Mouse (Mus musculus) liver, embryonic 14.5 days (tissue): Measurements from ENCODE around the gene Etfa. TPM values are rescaled to one million over a fixed set of nuclear protein-coding genes. Genes with fewer than 3 reads are reported as not detected.

Experiments used
- ATAC-seq: fragments of 200-750 bp; cut with Nextera tagmentation; 2 replicates; pipeline ENCODE4 v1.8.0; 2017; ENCODE audit warnings: moderate number of reproducible peaks, mild to moderate bottlenecking, moderate library complexity; ENCODE audit not compliant: insufficient read depth
- DNase-seq, 3 experiments: peaks; one replicate each; pipeline ENCODE4 v3.0.0-alpha.2; 2012 to 2013; ENCODE audit warnings: low read depth in 3 of 3, low spot score in 3 of 3
- H3K27ac ChIP-seq: fragments of 300-500 bp; sonication (generic); 2 replicates; pipeline ENCODE4 v1.5.1; 2014; ENCODE audit warnings: moderate library complexity, mild to moderate bottlenecking, control low read depth, inconsistent platforms
- H3K27me3 ChIP-seq: fragments of 300-500 bp; sonication (generic); 2 replicates; pipeline ENCODE4 v1.6.1; 2014; ENCODE audit warnings: mild to moderate bottlenecking, low read length, moderate library complexity; ENCODE audit not compliant: control insufficient read depth, insufficient read depth
- H3K36me3 ChIP-seq: fragments of 300-500 bp; sonication (generic); replicated peaks from 2 replicates; pipeline ENCODE4 v1.6.1; 2014; ENCODE audit warnings: low read depth; ENCODE audit not compliant: control insufficient read depth, insufficient read depth
- H3K4me1 ChIP-seq, 2 experiments: fragments of 200-500 bp in 1 of 2; fragments of 300-500 bp in 1 of 2; sonication (generic) in 1 of 2; replicated peaks; 2 replicates each; pipeline ENCODE4 v1.6.1; 2012 to 2014; ENCODE audit warnings: antibody characterized with exemption in 1 of 2, inconsistent platforms in 1 of 2, low read length in 1 of 2; ENCODE audit not compliant: control insufficient read depth in 2 of 2, insufficient read depth in 2 of 2
- H3K4me2 ChIP-seq: fragments of 300-500 bp; sonication (generic); 2 replicates; pipeline ENCODE4 v1.6.1; 2014; ENCODE audit warnings: low read depth, mild to moderate bottlenecking, control low read depth, moderate library complexity
- H3K4me3 ChIP-seq, 2 experiments: fragments of 200-500 bp in 1 of 2; fragments of 300-500 bp in 1 of 2; sonication (generic) in 1 of 2; 2 replicates each; pipeline ENCODE4 v1.5.1; 2012 to 2014; ENCODE audit warnings: low read depth in 2 of 2, low read length in 2 of 2, mild to moderate bottlenecking in 2 of 2, control low read depth in 1 of 2, inconsistent platforms in 1 of 2, moderate library complexity in 1 of 2; ENCODE audit not compliant: insufficient read depth in 1 of 2
- H3K9ac ChIP-seq: fragments of 300-500 bp; sonication (generic); replicated peaks from 2 replicates; pipeline ENCODE4 v1.6.1; 2014; ENCODE audit warnings: mild to moderate bottlenecking, control low read depth, moderate library complexity
- H3K9me3 ChIP-seq: fragments of 300-500 bp; sonication (generic); 2 replicates; pipeline ENCODE4 v1.6.1; 2016; ENCODE audit warnings: low read length, mixed read lengths; ENCODE audit not compliant: control insufficient read depth
- CTCF ChIP-seq: IDR thresholded peaks from 2 replicates; pipeline ENCODE4 v1.5.1; 2016; ENCODE audit warnings: antibody characterized with exemption, low read depth, control low read depth
- EP300 ChIP-seq: IDR thresholded peaks from 2 replicates; pipeline ENCODE4 v1.6.1; 2016; ENCODE audit warnings: antibody characterized with exemption, low read depth
- WGBS: fragments of 180-500 bp; shearing (Covaris S2); extraction: QIAGEN DNeasy Blood & Tissue Kit; methylation state at CpG from one replicate; pipeline ENCODE4 v1.1.7; 2014; ENCODE audit not compliant: insufficient replicate concordance; 5-methylcytosine and 5-hydroxymethylcytosine counted together
- polyA plus RNA-seq, 2 experiments: library from polyadenylated mRNA; depleted of rRNA in 1 of 2; stranded (reverse) in 1 of 2; unstranded in 1 of 2; fragments of >200 nt; fragmentation: Nextera tagmentation in 1 of 2; extraction: Ambion mirVana in 1 of 2; gene quantifications; 2 replicates each; pipeline versions ENCODE4 v1.2.1 to v1.2.3; 2012 to 2014

The Etfa gene
- polyA plus RNA-seq, 2 experiments, result 87.6 to 181 TPM

GRCm38 (mm10) chr9:55546176-55547010 lies 34.4 kb upstream of the Etfa start:
- WGBS, result 3% methylated on average over 62 of the region's 63 CpGs
- TF ChIP-seq CTCF, result no peak
- TF ChIP-seq EP300, result no peak
- ATAC-seq (peak; percentile 68), DNase-seq (peak in 1 of 3 experiments; percentile 7)
- H3K36me3 ChIP-seq, result no peaks in the 10 kb centered on the region
- peaks cover 80% of the 10 kb centered on the region for H3K27me3 ChIP-seq
- H3K27ac ChIP-seq, result no peak overlapping the region
- H3K4me3 ChIP-seq, result peak overlapping the region in 1 of 2 experiments; percentile 31; a peak in 2 of 4 replicates
- H3K9ac ChIP-seq, result no peak overlapping the region
- H3K4me2 ChIP-seq, result peak overlapping the region; percentile 43
- H3K9me3 ChIP-seq, result peaks cover 5% of the 10 kb centered on the region
- no peaks in the 10 kb centered on the region for H3K4me1 ChIP-seq

DNA sequence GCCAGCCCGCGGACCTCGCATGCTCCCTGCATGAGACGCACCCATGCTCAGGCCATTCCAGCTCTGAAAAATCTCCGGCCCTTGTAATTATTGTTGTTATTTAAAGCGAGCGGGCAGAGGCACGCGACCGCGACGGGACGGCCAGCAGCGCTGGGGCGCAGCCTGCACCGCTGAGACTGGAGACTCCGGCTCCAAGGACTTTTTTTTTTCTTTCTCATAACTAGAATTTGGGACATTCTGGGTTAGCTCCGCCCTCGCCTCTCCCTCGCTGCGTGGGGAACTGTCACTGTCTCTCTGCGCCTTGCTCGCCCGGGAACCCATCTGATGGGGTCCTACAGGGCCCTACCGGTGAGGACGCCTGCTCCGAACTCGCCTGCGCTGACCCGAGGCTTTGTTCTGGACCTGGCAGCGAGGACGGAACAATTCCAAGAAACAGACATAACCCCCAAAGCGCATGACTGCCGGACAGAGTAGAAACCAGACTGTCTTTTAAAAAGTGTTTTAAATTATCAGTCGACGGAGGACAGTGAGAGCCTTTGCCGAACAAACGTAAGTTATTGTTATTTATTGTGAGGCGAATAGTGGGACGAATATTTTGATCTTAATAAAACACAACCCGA lies 33.6 kb upstream of the Etfa start:
- no peaks in the 10 kb centered on the region for H3K4me1 ChIP-seq
- WGBS, result 10% methylated on average over 41 of the region's 41 CpGs
- 0 out of 2 replicates have a peak overlapping the region, but pooled peaks have one; percentile 8 for H3K4me2 ChIP-seq
- H3K4me3 ChIP-seq, result no peak overlapping the region
- no peak for ATAC-seq
- no peak for DNase-seq
- no peak overlapping the region for H3K27ac ChIP-seq
- H3K27me3 ChIP-seq, result peaks cover 87% of the 10 kb centered on the region
- no peak for TF ChIP-seq EP300
- H3K36me3 ChIP-seq, result no peaks in the 10 kb centered on the region
- H3K9ac ChIP-seq, result no peak overlapping the region
- peaks cover 5% of the 10 kb centered on the region for H3K9me3 ChIP-seq

GRCm38 (mm10) chr9:55544861-55545555 lies 33.0 kb upstream of the Etfa start:
- DNase-seq (no peak), ATAC-seq (no peak)
- TF ChIP-seq CTCF (no peak), EP300 (no peak)
- Histone ChIP-seq H3K27me3 (peaks cover 94% of the 10 kb centered on the region), H3K4me3 (no peak overlapping the region), H3K27ac (no peak overlapping the region), H3K36me3 (no peaks in the 10 kb centered on the region), H3K4me2 (no peak overlapping the region), H3K9ac (no peak overlapping the region), H3K9me3 (peaks cover 5% of the 10 kb centered on the region), H3K4me1 (no peaks in the 10 kb centered on the region)
- whole genome bisulfite sequencing, result 3% methylated on average over 30 of the region's 30 CpGs

DNA sequence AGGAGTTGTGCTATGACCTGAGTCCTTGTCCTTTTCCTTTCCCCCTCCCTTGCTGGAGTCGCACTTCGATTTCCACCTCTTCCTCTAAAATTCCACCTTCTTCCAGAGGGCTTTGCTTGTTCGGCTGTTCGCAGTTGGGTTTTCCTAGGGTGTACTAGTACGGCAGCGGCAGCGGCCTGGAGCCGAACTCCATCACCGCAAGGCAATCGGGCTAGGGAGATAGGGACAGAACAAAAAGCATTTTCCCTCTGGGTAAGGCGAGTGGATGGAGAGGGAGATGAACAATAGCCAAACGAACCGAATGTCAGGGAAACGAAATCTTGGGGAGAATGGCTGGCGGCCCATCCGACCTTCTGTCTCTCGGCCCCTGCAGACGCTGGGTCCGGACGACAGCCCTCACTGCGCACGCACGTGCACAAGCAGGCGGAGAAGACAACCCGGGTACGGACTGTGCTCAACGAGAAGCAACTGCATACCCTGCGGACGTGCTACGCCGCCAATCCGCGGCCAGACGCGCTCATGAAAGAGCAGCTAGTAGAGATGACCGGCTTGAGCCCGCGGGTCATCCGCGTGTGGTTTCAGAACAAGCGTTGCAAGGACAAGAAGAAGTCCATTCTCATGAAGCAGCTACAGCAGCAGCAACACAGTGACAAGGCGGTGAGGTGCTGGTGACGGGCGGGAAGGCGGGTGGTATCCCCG lies 31.8 kb upstream of the Etfa start:
- Histone ChIP-seq H3K9me3 (peaks cover 5% of the 10 kb centered on the region), H3K4me2 (no peak overlapping the region), H3K27ac (no peak overlapping the region), H3K27me3 (peaks cover 96% of the 10 kb centered on the region), H3K4me1 (no peaks in the 10 kb centered on the region), H3K36me3 (no peaks in the 10 kb centered on the region), H3K4me3 (no peak overlapping the region), H3K9ac (no peak overlapping the region)
- DNase-seq (no peak), ATAC-seq (no peak)
- no peak for TF ChIP-seq EP300
- no peak for TF ChIP-seq CTCF
- WGBS, result under 1% methylated on average over 46 of the region's 46 CpGs
